ENCODE assay signal across 8 mouse cellular contexts in the genomic region with DNA sequence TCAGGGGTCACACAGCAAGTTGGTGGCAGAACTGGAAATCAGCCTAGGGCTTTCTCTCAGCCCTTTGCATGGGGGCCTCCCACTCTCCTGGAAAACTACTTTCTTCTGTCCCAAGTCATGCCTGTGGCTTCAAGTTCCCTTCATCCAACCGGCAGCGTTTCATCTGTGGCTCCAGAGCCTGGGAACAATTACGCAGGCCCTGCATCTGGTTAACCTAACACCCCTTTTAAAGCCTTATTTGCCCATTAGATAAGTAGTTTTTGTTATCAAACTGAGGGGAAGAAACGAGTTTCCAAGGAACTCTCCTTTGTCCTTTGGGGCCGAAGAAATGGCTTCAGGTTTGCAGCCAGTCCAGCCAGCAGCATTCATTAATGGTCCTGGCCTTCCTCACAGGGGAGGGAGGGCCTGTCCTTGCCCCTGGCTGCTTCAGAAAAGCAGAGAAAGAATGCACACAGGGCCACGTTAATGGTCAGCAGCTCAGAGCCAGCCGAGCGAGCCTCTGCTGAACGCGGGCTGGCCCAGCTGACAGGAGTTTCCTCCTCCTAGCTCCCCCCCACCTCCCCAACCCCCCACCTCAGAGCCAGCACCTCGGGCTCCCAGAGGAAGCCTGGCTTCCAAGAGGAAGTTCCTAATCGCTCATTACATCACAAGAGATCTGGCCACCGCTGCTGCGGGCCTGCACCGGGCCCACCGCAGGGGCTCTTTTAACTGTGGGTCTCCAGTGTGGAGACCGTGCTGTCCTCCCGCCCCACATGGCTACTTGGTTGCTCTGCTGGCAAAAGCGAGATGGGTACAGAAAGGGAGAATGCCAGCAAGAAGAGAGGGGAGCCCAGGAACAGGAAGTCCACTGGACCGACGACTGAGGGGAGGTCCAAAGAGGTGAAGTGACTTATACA.
DNase-seq lines count a peak whose midpoint lies in the region; ATAC-seq and TF ChIP-seq lines count a peak whose summit lies in the region.

No protein-coding gene starts in this region.

- intact Hi-C loops in heart, adult 2 months (cut with DNase I), result loop anchor here (2.0 to 5.0 kb wide), 2 partner anchors 32 to 61 kb away; no protein-coding TSS in a partner anchor
- intact Hi-C loops in left cerebral cortex, postnatal 14 days (cut with DNase I), result loop anchor here (2.0 to 5.0 kb wide), 2 partner anchors 62 to 127 kb away; a partner anchor contains a TSS

- TF ChIP-seq CTCF in heart, adult 2 months (IDR thresholded peaks at IDR 0.05), result no peak

- H3K4me2 ChIP-seq in heart, embryonic 13.5 days, result peak overlapping the region; percentile 60
- H3K4me2 ChIP-seq in midbrain, embryonic 14.5 days (ENCODE audit: low read length), result peak overlapping the region; percentile 31

- no peaks in the 10 kb centered on the region for H3K27me3 ChIP-seq in heart, adult 2 months (ENCODE audit: control insufficient read depth, insufficient read depth, low read length)
- no peaks in the 10 kb centered on the region for H3K27me3 ChIP-seq in heart, embryonic 13.5 days (replicated peaks)
- H3K27me3 ChIP-seq in midbrain, embryonic 14.5 days (ENCODE audit: control insufficient read depth, insufficient read depth, low read length), result no peaks in the 10 kb centered on the region

- peak overlapping the region; percentile 78 for H3K27ac ChIP-seq in heart, adult 2 months
- H3K27ac ChIP-seq in heart, embryonic 13.5 days (replicated peaks), result peak overlapping the region; percentile 94
- peak overlapping the region; percentile 10; the same call in 1 of the 2 replicates for H3K27ac ChIP-seq in midbrain, embryonic 14.5 days (replicated peaks; ENCODE audit: low read depth, low read length)

- H3K4me1 ChIP-seq in heart, adult 2 months (ENCODE audit: control insufficient read depth, insufficient read depth, low read length), result peaks cover 30% of the 10 kb centered on the region
- H3K4me1 ChIP-seq in heart, embryonic 13.5 days, result peaks cover 100% of the 10 kb centered on the region
- peaks cover 24% of the 10 kb centered on the region for H3K4me1 ChIP-seq in midbrain, embryonic 14.5 days (ENCODE audit: control insufficient read depth, insufficient read depth, low read length)

- H3K9me3 ChIP-seq in heart, embryonic 13.5 days, result no peaks in the 10 kb centered on the region
- no peaks in the 10 kb centered on the region for H3K9me3 ChIP-seq in midbrain, embryonic 14.5 days (ENCODE audit: control insufficient read depth, low read length)

- H3K79me2 ChIP-seq in heart, adult 2 months (replicated peaks; ENCODE audit: control insufficient read depth, insufficient read depth, low read length), result no peaks in the 10 kb centered on the region

- H3K36me3 ChIP-seq in heart, adult 2 months (ENCODE audit: control insufficient read depth, insufficient read depth, low read length), result no peaks in the 10 kb centered on the region
- H3K36me3 ChIP-seq in heart, embryonic 13.5 days, result no peaks in the 10 kb centered on the region
- H3K36me3 ChIP-seq in midbrain, embryonic 14.5 days (ENCODE audit: control insufficient read depth, insufficient read depth, low read length), result no peaks in the 10 kb centered on the region

- TF ChIP-seq POLR2A in heart, adult 2 months (IDR thresholded peaks at IDR 0.05; ENCODE audit: insufficient read depth, low read depth, low read length), result 0 out of 2 replicates have a peak, but pooled peaks have one; percentile 18

- peak overlapping the region; percentile 38 for H3K4me3 ChIP-seq in heart, adult 2 months
- H3K4me3 ChIP-seq in heart, embryonic 13.5 days, result 0 out of 2 replicates have a peak overlapping the region, but pooled peaks have one; percentile 21
- H3K4me3 ChIP-seq in midbrain, embryonic 14.5 days (replicated peaks; ENCODE audit: low read depth, low read length), result no peak overlapping the region

- WGBS in heart, adult 2 months, result 17% methylated on average over 21 of the region's 21 CpGs
- WGBS in heart, embryonic 13.5 days, result 6% methylated on average over 21 of the region's 21 CpGs
- WGBS in midbrain, embryonic 14.5 days, result 4% methylated on average over 21 of the region's 21 CpGs

- H3K9ac ChIP-seq in heart, adult 2 months (ENCODE audit: low read depth, low read length), result peak overlapping the region; percentile 7; the same call in 1 of the 2 replicates
- H3K9ac ChIP-seq in heart, embryonic 13.5 days, result peak overlapping the region; percentile 80
- H3K9ac ChIP-seq in midbrain, embryonic 14.5 days (replicated peaks; ENCODE audit: low read length), result peak overlapping the region; percentile 26; the same call in 1 of the 2 replicates

- no peak for TF ChIP-seq EP300 in heart, adult 2 months (IDR thresholded peaks at IDR 0.05; ENCODE audit: insufficient read depth, low read depth, low read length)

- DNase-seq in heart, adult 2 months, result peak in 1 of 2 experiments; percentile 55
- DNase-seq in heart, adult 8-10 months (ENCODE audit: low spot score), result no peak
- peak; percentile 85 for DNase-seq in kidney, postnatal 14 days
- DNase-seq in midbrain, embryonic 14.5 days, result peak; percentile 59
- DNase-seq in cerebellum, postnatal 14 days, result no peak
- no peak for DNase-seq in right cerebral cortex, adult 2 months (ENCODE audit: low spot score in 2 of 2)
- DNase-seq in left cerebral cortex, postnatal 14 days (ENCODE audit: low spot score in 2 of 2), result no peak

- ATAC-seq in heart, embryonic 13.5 days (ENCODE audit: extremely low read depth, insufficient number of reproducible peaks, low FRiP score, low TSS enrichment), result peak; percentile 4; the same call in 1 of the 2 replicates
- ATAC-seq in midbrain, embryonic 14.5 days (ENCODE audit: low FRiP score, low TSS enrichment), result no peak

Comparison
In these comparisons a context has a peak if more than half of its experiments do, and no peak if none do; other contexts are left out.
1. DNase-seq: peak in kidney, postnatal 14 days (single experiment) and midbrain, embryonic 14.5 days (single experiment); none in heart, adult 8-10 months (single experiment), cerebellum, postnatal 14 days (0 of 2), right cerebral cortex, adult 2 months (0 of 2) and left cerebral cortex, postnatal 14 days (0 of 2).
2. H3K27ac ChIP-seq: peak in every context shown above with its lines; median percentile 94 in heart, embryonic 13.5 days; 78 in heart, adult 2 months; 10 in midbrain, embryonic 14.5 days.
3. H3K9ac ChIP-seq: peak in every context shown above with its lines; median percentile 80 in heart, embryonic 13.5 days; 26 in midbrain, embryonic 14.5 days; 7 in heart, adult 2 months.